Comparison of ENCODE assay signal across 23 mouse cellular contexts in genomic region chr19:55720409-55721092, GRCm38 (mm10). TPM values are rescaled to one million over a fixed set of nuclear protein-coding genes. Genes with fewer than 3 reads are reported as not detected.
DNase-seq lines count a peak whose midpoint lies in the region; ATAC-seq and TF ChIP-seq lines count a peak whose summit lies in the region.
"Had no signal": no experiment of that assay in that cellular context is flagged by ENCODE, and none has a peak within 500 bp of the region (broad histone marks: within the 10 kb centered on the region; RNA-seq: fewer than 3 reads in every experiment).

No protein-coding gene starts in this region.

- in situ Hi-C loops in CH12.LX (cut with MboI; ENCODE audit: low pct_ligation_motif_present, low pct_unique_long_range_greater_than_20kb, low sequenced_read_pairs) (no loop called here), Patski (cut with MboI; ENCODE audit: low pct_unique_long_range_greater_than_20kb) (no loop called here)

- H3K4me3 ChIP-seq in liver, adult 2 months (ENCODE audit: insufficient read depth, low read depth, low read length): no peak overlapping the region
- H3K4me3 ChIP-seq in liver, postnatal 0 days (ENCODE audit: low read depth, low read length): no peak overlapping the region
- no peak overlapping the region for H3K4me3 ChIP-seq in CH12.LX (replicated peaks in 1 of 3; ENCODE audit: low read depth in 2 of 3, low read length in 2 of 3, poor library complexity in 1 of 3)
- H3K4me3 ChIP-seq: forebrain, embryonic 10.5 days; forebrain, embryonic 13.5 days; heart, adult 2 months; heart, embryonic 10.5 days; heart, embryonic 13.5 days had no signal

- no peaks in the 10 kb centered on the region for H3K27me3 ChIP-seq in liver, adult 2 months (ENCODE audit: control insufficient read depth, insufficient read depth, low read length)
- H3K27me3 ChIP-seq in liver, postnatal 0 days (ENCODE audit: insufficient read depth, low read length): no peaks in the 10 kb centered on the region
- H3K27me3 ChIP-seq in CH12.LX (replicated peaks) (peaks cover 9% of the 10 kb centered on the region), Patski (no peaks in the 10 kb centered on the region)
- H3K27me3 ChIP-seq: heart, embryonic 13.5 days had no signal

- TF ChIP-seq RAD21 in CH12.LX (IDR thresholded peaks at IDR 0.05; ENCODE audit: low read depth, low read length): no peak; the same call in 1 of the 2 replicates

- no peak for TF ChIP-seq CTCF in liver, adult 2 months (IDR thresholded peaks at IDR 0.05; ENCODE audit: low read depth, low read length)
- TF ChIP-seq CTCF in liver, postnatal 0 days (IDR thresholded peaks at IDR 0.05; ENCODE audit: low read depth): no peak
- TF ChIP-seq CTCF in CH12.LX (conservative IDR thresholded peaks at IDR 0.05 in 1 of 2, IDR thresholded peaks at IDR 0.05 in 1 of 2; ENCODE audit: low read depth in 2 of 2, low read length in 2 of 2) (peak in 1 of 2 experiments; percentile 16; a peak in 1 of 4 replicates), Patski (IDR thresholded peaks at IDR 0.05) (no peak)

- DNase-seq in liver, adult 2 months (ENCODE audit: extremely low read depth, low read depth, low spot score): peak; percentile 72
- no peak for DNase-seq in liver, postnatal 0 days
- DNase-seq in CH12.LX (ENCODE audit: extremely low read depth): no peak
- no peak for DNase-seq in Patski (ENCODE audit: low read depth, low spot score)
- DNase-seq in B cell, adult 2 months: no peak
- DNase-seq in left cerebral cortex, adult 11 months (ENCODE audit: low spot score): no peak
- DNase-seq in thymus, postnatal 14 days: no peak
- DNase-seq: adrenal gland, adult 8-10 months; adrenal gland, postnatal 25 days; cerebellum, adult 11-12 months; cerebellum, adult 8-10 months; heart, adult 2 months; heart, postnatal 14 days; heart, postnatal 4 days had no signal

- no peaks in the 10 kb centered on the region for H3K79me2 ChIP-seq in liver, adult 2 months (ENCODE audit: control insufficient read depth, insufficient read depth, low read length)
- H3K79me2 ChIP-seq in CH12.LX (replicated peaks; ENCODE audit: control insufficient read depth, extremely low read depth, insufficient read depth, poor library complexity, severe bottlenecking): no peaks in the 10 kb centered on the region

- H3K4me1 ChIP-seq in liver, adult 2 months (ENCODE audit: control insufficient read depth, insufficient read depth, low read length): peaks cover 7% of the 10 kb centered on the region; the same call in 1 of the 2 replicates
- 0 out of 2 replicates have a peak, but pooled peaks cover 6% of the 10 kb centered on the region for H3K4me1 ChIP-seq in liver, postnatal 0 days (ENCODE audit: insufficient read depth)
- H3K4me1 ChIP-seq in CH12.LX (ENCODE audit: control insufficient read depth in 1 of 2, insufficient read depth in 2 of 2): no peaks in the 10 kb centered on the region
- H3K4me1 ChIP-seq: forebrain, embryonic 13.5 days had no signal

- ATAC-seq in liver, postnatal 0 days: no peak
- ATAC-seq in Patski: peak; percentile 9
- ATAC-seq: forebrain, embryonic 13.5 days; forebrain, embryonic 16.5 days; hindbrain, postnatal 0 days; inflammation-experienced regulatory T-cells, adult 6 months; intestine, embryonic 16.5 days had no signal

- CTCF ChIA-PET in Patski (lab: Charles Lee): interaction anchor here (0.8 to 1.4 kb wide), 4 partner anchors 10 to 175 kb away, joined by 3 to 6 read pairs (median 4); no protein-coding TSS in a partner anchor

- peak overlapping the region; percentile 46; the same call in 1 of the 2 replicates for H3K9ac ChIP-seq in liver, adult 2 months (ENCODE audit: low read depth, low read length)
- H3K9ac ChIP-seq in liver, postnatal 0 days (replicated peaks): no peak overlapping the region
- H3K9ac ChIP-seq in CH12.LX (ENCODE audit: insufficient read depth, low read depth): no peak overlapping the region
- H3K9ac ChIP-seq: forebrain, embryonic 13.5 days; heart, embryonic 13.5 days; hindbrain, embryonic 14.5 days had no signal

- TF ChIP-seq EP300 in liver, postnatal 0 days (IDR thresholded peaks at IDR 0.05; ENCODE audit: low read depth): no peak
- no peak for TF ChIP-seq EP300 in CH12.LX (IDR thresholded peaks at IDR 0.05; ENCODE audit: low read length)

- WGBS in liver, adult 2 months: 58% methylated on average over 16 of the region's 16 CpGs
- WGBS in liver, postnatal 0 days (ENCODE audit: insufficient replicate concordance): 70% methylated on average over 16 of the region's 16 CpGs

- dilution Hi-C loops in CH12.LX (cut with MboI; ENCODE audit: extremely low pct_ligation_motif_present, extremely low pct_unique_long_range_greater_than_20kb, low sequenced_read_pairs): no loop called here

- no peak for TF ChIP-seq POLR2A in liver, adult 2 months (IDR thresholded peaks at IDR 0.05; ENCODE audit: extremely low read depth, insufficient read depth, low read length)
- no peak for TF ChIP-seq POLR2A in CH12.LX (IDR thresholded peaks at IDR 0.05; ENCODE audit: low read depth, low read length)

- no peaks in the 10 kb centered on the region for H3K9me3 ChIP-seq in liver, postnatal 0 days (ENCODE audit: low read length)
- peaks cover 2% of the 10 kb centered on the region for H3K9me3 ChIP-seq in CH12.LX (replicated peaks; ENCODE audit: low read length)
- H3K9me3 ChIP-seq: forebrain, embryonic 10.5 days; forebrain, embryonic 13.5 days; heart, embryonic 10.5 days; heart, embryonic 13.5 days had no signal

- POLR2A ChIA-PET in Patski (lab: Charles Lee): no interaction called here

- peak overlapping the region; percentile 43; the same call in 1 of the 2 replicates for H3K27ac ChIP-seq in liver, adult 2 months (replicated peaks; ENCODE audit: insufficient read depth, low read depth, low read length)
- no peak overlapping the region for H3K27ac ChIP-seq in liver, postnatal 0 days (ENCODE audit: low read depth)
- H3K27ac ChIP-seq in CH12.LX (ENCODE audit: insufficient read depth, low read depth): no peak overlapping the region
- H3K27ac ChIP-seq: forebrain, embryonic 10.5 days; forebrain, embryonic 13.5 days; heart, adult 2 months; heart, embryonic 10.5 days; heart, embryonic 13.5 days; hindbrain, embryonic 14.5 days; hindbrain, postnatal 0 days had no signal

- no peak overlapping the region for H3K4me2 ChIP-seq in liver, postnatal 0 days (ENCODE audit: low read depth, low read length)
- H3K4me2 ChIP-seq in CH12.LX (ENCODE audit: insufficient read depth, low read depth, poor library complexity, severe bottlenecking): 0 out of 2 replicates have a peak overlapping the region, but pooled peaks have one; percentile 22
- H3K4me2 ChIP-seq: forebrain, embryonic 13.5 days; heart, embryonic 13.5 days; hindbrain, embryonic 14.5 days had no signal

- H3K36me3 ChIP-seq in liver, adult 2 months (ENCODE audit: control insufficient read depth, insufficient read depth, low read length): no peaks in the 10 kb centered on the region
- H3K36me3 ChIP-seq in liver, postnatal 0 days (replicated peaks; ENCODE audit: insufficient read depth, low read length): no peaks in the 10 kb centered on the region
- no peaks in the 10 kb centered on the region for H3K36me3 ChIP-seq in CH12.LX (replicated peaks in 1 of 2; ENCODE audit: control insufficient read depth in 1 of 2, insufficient read depth in 1 of 2, low read length in 1 of 2)
- H3K36me3 ChIP-seq: forebrain, embryonic 10.5 days; heart, embryonic 10.5 days; heart, embryonic 13.5 days had no signal

TF ChIP-seq in CH12.LX, 34 proteins besides CTCF, POLR2A, EP300 and RAD21:
- TF ChIP-seq JUN (IDR thresholded peaks at IDR 0.05; ENCODE audit: insufficient read depth, low read depth, low read length) (no peak), ELF1 (IDR thresholded peaks at IDR 0.05; ENCODE audit: low read depth, low read length) (no peak), NRF1 (IDR thresholded peaks at IDR 0.05; ENCODE audit: low read depth, low read length) (no peak), TCF12 (IDR thresholded peaks at IDR 0.05; ENCODE audit: low read depth, low read length) (no peak), NELFE (IDR thresholded peaks at IDR 0.05; ENCODE audit: low read depth, low read length) (no peak), CHD2 (IDR thresholded peaks at IDR 0.05; ENCODE audit: low read length) (no peak), MYC (IDR thresholded peaks at IDR 0.05; ENCODE audit: low read depth, low read length) (no peak), USF1 (IDR thresholded peaks at IDR 0.05; ENCODE audit: low read depth, low read length) (no peak), PAX5 (IDR thresholded peaks at IDR 0.05; ENCODE audit: low read length) (no peak), HCFC1 (IDR thresholded peaks at IDR 0.05; ENCODE audit: low read depth, low read length) (no peak), BHLHE40 (IDR thresholded peaks at IDR 0.05; ENCODE audit: low read depth, low read length) (no peak), TBP (conservative IDR thresholded peaks at IDR 0.05; ENCODE audit: low read depth, low read length) (no peak), MAZ (IDR thresholded peaks at IDR 0.05; ENCODE audit: low read depth, low read length) (no peak), MAFK (IDR thresholded peaks at IDR 0.05; ENCODE audit: insufficient replicate concordance, low read length) (no peak)
TF ChIP-seq in CH12.LX: peak in this region for 0.

RNA-seq across cellular contexts. Expression of gene Tcf7l2, which starts 21.1 kb away (rescaled TPM):
- 3.2 and 4.6 TPM in 2 replicates for total RNA-seq in liver, adult 2 months (2014; rRNA removed)
- polyA plus RNA-seq in liver, adult 2 months (2012; rRNA removed): 13.3 and 14.6 TPM in 2 replicates
- 18.8 and 21.6 TPM in 2 replicates for polyA plus RNA-seq in liver, postnatal 0 days (2015; fragmentation: Nextera tagmentation; extraction: Ambion mirVana)
- total RNA-seq in CH12.LX (2012; rRNA removed) (not detected in 2 replicates), CH12.LX (2014; rRNA removed) (not detected in 2 replicates)
- polyA plus RNA-seq in CH12.LX (2012; ENCODE audit: insufficient read length, low read depth) (not detected in 2 replicates), Patski (2021) (22.1 TPM)

Comparison
In these comparisons a context has a peak if more than half of its experiments do, and no peak if none do; other contexts are left out.
1. RNA of gene Tcf7l2, which starts 21.1 kb away (polyA plus RNA-seq): 22.1 TPM in Patski (single experiment), 18.8 to 21.6 TPM in liver, postnatal 0 days and 13.3 to 14.6 TPM in liver, adult 2 months; not detected in CH12.LX; every median in the first group is over 10 times any median in the second.